Mouse (Mus musculus): Measurements from ENCODE around the gene Gata2.
A peak's percentile ranks its signal among the peaks of the same experiment; 100 is the strongest.
"Not testable (repeated sequence)": the region's sequence is repeated elsewhere in the genome, so short reads cannot be mapped to it uniquely, and the experiment has no call there.

The Gata2 gene

GRCm38 (mm10) chr6:88193433-88194052 is at the start of gene Gata2:
TSS of gene Gata2 (plus strand) at chr6:88193891.
- peak; percentile 68 for DNase-seq

GRCm38 (mm10) chr6:88145793-88146192 is 47.9 kb upstream of the Gata2 start:
- DNase-seq, result no peak

- DNase-seq, result no peak
Measured at GRCm38 (mm10) chr6:88146576-88146975, 47.1 kb upstream of the Gata2 start.

- peak; percentile 67 for DNase-seq
Measured at GRCm38 (mm10) chr6:88147411-88148003, 46.2 kb upstream of the Gata2 start.

GRCm38 (mm10) chr6:88151335-88151734 is 42.4 kb upstream of the Gata2 start:
- DNase-seq, result no peak

- peak; percentile 50 for DNase-seq
Measured at GRCm38 (mm10) chr6:88152127-88152705, 41.5 kb upstream of the Gata2 start.

GRCm38 (mm10) chr6:88152979-88153378 is 40.7 kb upstream of the Gata2 start:
- no peak for DNase-seq

GRCm38 (mm10) chr6:88155614-88156013 is 38.1 kb upstream of the Gata2 start:
- not testable (repeated sequence) for DNase-seq

GRCm38 (mm10) chr6:88158790-88159189 is 34.9 kb upstream of the Gata2 start:
- no peak for DNase-seq

GRCm38 (mm10) chr6:88166054-88166453 is 27.6 kb upstream of the Gata2 start:
- DNase-seq, result no peak

- no peak for DNase-seq
Measured at GRCm38 (mm10) chr6:88174191-88174590, 19.5 kb upstream of the Gata2 start.

- no peak for DNase-seq
Measured at GRCm38 (mm10) chr6:88174676-88175075, 19.0 kb upstream of the Gata2 start.

- DNase-seq, result no peak
Measured at GRCm38 (mm10) chr6:88184671-88185070, 9.0 kb upstream of the Gata2 start.

- no peak for DNase-seq
Measured at GRCm38 (mm10) chr6:88188148-88188547, 5.5 kb upstream of the Gata2 start.

GRCm38 (mm10) chr6:88189312-88190042 is 4.2 kb upstream of the Gata2 start:
- peak; percentile 85 for DNase-seq

GRCm38 (mm10) chr6:88190043-88190309 is 3.7 kb upstream of the Gata2 start:
- DNase-seq, result no peak

GRCm38 (mm10) chr6:88190310-88191023 is 3.2 kb upstream of the Gata2 start:
- DNase-seq, result no peak

- no peak for DNase-seq
Measured at GRCm38 (mm10) chr6:88191024-88191365, 2.7 kb upstream of the Gata2 start.

GRCm38 (mm10) chr6:88191411-88192070 is 2.1 kb upstream of the Gata2 start:
- no peak for DNase-seq

- DNase-seq, result no peak
Measured at GRCm38 (mm10) chr6:88192756-88193155, 935 bp upstream of the Gata2 start.

- DNase-seq, result peak; percentile 50
Measured at GRCm38 (mm10) chr6:88194053-88194977, 624 bp downstream of the Gata2 start.

- DNase-seq, result no peak
Measured at GRCm38 (mm10) chr6:88194978-88195325, 1.3 kb downstream of the Gata2 start.
